Mouse (Mus musculus): ENCODE data around the gene Atp13a3. TPM values are rescaled to one million over a fixed set of nuclear protein-coding genes. Genes with fewer than 3 reads are reported as not detected.
"Not testable (repeated sequence)": the region's sequence is repeated elsewhere in the genome, so short reads cannot be mapped to it uniquely, and the experiment has no call there.

The Atp13a3 gene
- polyA plus RNA-seq, 1 experiment: 3.3 TPM

- peaks cover 4% of the 10 kb centered on the region; the same call in 1 of the 2 replicates for H3K9me3 ChIP-seq
- H3K4me3 ChIP-seq (replicated peaks): peak overlapping the region; percentile 92
- H3K4me1 ChIP-seq: peaks cover 34% of the 10 kb centered on the region
These were observed 15.7 kb downstream of the Atp13a3 start for GRCm38 (mm10) chr16:30389831-30390649.

DNA sequence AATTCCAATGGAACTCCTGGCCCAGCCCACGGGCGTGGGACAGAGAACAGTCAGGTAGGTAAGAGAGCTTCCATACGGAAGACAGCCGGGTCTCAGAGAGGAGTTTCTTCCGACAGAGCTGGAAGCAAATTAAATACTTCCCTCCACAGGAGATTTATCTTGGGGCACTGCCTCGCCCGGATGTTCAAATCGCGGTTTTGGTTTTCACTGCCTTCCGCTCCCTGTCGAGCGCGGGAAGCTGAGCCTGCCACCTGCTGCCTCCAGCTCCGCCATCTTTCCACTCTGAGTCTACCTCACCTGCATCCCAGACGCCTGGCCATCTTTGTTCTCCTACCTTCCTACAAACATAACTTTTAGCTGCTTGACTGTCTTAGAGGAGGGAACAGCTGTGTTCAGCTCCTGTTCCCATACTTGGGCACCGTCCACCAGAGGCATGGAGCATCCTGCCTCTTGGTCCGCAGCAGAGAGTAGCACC, 16.5 kb downstream of the Atp13a3 start:
- Histone ChIP-seq H3K36me3 (replicated peaks; ENCODE audit: low read length) (peaks cover 4% of the 10 kb centered on the region), H3K4me1 (peaks cover 32% of the 10 kb centered on the region)
- TF ChIP-seq FLI1 (IDR thresholded peaks at IDR 0.05; ENCODE audit: low read length): no peak

More at GRCm38 (mm10) chr16:30389831-30390649, 15.7 kb downstream of the Atp13a3 start:
- Histone ChIP-seq H3K36me3 (replicated peaks; ENCODE audit: low read length) (no peaks in the 10 kb centered on the region), H3K27me3 (replicated peaks) (peaks cover 38% of the 10 kb centered on the region)
- TF ChIP-seq FLI1 (IDR thresholded peaks at IDR 0.05; ENCODE audit: low read length) (no peak), GATA1 (IDR thresholded peaks at IDR 0.05; ENCODE audit: borderline replicate concordance, low read length) (no peak)

DNA sequence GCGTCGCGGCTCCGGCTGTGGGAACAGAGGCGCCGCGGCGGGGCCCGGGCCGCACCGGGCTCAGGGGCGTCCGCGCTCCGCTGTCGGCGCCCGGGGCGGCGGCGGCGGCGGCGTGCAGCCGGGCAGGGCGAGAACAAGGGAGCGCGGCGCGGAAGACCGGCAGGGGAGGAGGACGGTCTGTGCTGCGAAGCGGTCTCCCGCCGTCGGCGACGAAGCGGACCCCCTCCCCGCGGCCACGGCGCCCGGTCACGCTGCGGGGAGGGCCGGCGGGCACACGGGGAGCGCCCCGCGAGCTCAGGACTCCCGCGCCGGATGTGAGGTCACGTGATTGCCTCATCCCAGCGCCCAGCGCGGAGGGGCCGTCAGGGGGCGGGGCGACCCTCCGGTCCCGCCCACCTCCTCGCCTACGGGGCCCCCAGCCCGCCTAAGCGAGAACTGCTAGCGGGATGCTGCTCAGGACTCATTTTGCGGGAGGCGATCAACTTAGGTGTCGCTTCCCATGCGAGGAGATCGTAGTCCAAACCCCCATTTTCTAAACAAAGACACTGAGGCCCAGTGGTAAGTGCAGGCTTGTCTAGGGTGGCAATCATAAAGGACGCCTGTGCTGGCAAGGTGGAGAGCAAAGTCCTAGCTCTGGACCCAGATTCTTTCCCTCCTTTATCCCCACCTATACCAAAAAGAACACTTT, 17.1 kb downstream of the Atp13a3 start:
- peak overlapping the region; percentile 92 for H3K4me3 ChIP-seq (replicated peaks)
- peaks cover 9% of the 10 kb centered on the region for H3K36me3 ChIP-seq (replicated peaks; ENCODE audit: low read length)
- H3K27me3 ChIP-seq (replicated peaks): peaks cover 31% of the 10 kb centered on the region
- H3K9me3 ChIP-seq: peaks cover 4% of the 10 kb centered on the region; the same call in 1 of the 2 replicates
- peaks cover 32% of the 10 kb centered on the region for H3K4me1 ChIP-seq
- TF ChIP-seq GATA1 (IDR thresholded peaks at IDR 0.05; ENCODE audit: borderline replicate concordance, low read length) (no peak), FLI1 (IDR thresholded peaks at IDR 0.05; ENCODE audit: low read length) (no peak)

More for the DNA sequence above, 16.5 kb downstream of the Atp13a3 start:
- Histone ChIP-seq H3K4me3 (replicated peaks) (peak overlapping the region; percentile 92), H3K9me3 (peaks cover 4% of the 10 kb centered on the region; the same call in 1 of the 2 replicates), H3K27me3 (replicated peaks) (peaks cover 31% of the 10 kb centered on the region)

GRCm38 (mm10) chr16:30387871-30388460, 17.8 kb downstream of the Atp13a3 start:
- peak overlapping the region; percentile 92 for H3K4me3 ChIP-seq (replicated peaks)
- H3K9me3 ChIP-seq: peaks cover 4% of the 10 kb centered on the region; the same call in 1 of the 2 replicates
- peaks cover 32% of the 10 kb centered on the region for H3K4me1 ChIP-seq
- peaks cover 31% of the 10 kb centered on the region for H3K27me3 ChIP-seq (replicated peaks)
- peaks cover 15% of the 10 kb centered on the region for H3K36me3 ChIP-seq (replicated peaks; ENCODE audit: low read length)
- TF ChIP-seq FLI1 (IDR thresholded peaks at IDR 0.05; ENCODE audit: low read length): no peak
- no peak for TF ChIP-seq GATA1 (IDR thresholded peaks at IDR 0.05; ENCODE audit: borderline replicate concordance, low read length)

DNA sequence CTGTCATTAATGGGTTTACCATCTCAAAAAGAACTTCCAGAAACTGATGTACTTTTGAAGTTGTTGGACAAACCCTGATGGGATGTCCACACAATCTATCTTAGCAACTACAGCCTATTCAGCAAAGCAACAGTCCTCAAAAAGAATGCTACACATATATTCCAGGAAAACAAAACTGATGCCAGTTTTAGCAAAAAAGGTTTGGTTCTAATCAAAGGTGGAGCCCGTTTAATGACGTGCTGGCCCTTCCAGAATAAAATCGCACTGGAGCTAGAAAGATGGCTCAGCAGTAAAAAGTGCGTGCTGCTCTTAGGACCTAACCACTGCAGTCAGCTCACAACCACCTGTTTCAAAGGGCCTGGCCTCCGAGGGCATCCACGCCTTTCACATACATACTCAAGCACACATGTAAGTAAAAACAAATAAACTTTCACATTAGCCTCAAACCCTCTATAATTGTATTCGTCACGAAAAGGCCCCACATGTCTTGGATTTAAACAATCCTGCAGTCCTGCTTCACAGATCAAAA, 18.8 kb downstream of the Atp13a3 start:
- Histone ChIP-seq H3K36me3 (replicated peaks; ENCODE audit: low read length) (peaks cover 21% of the 10 kb centered on the region), H3K4me1 (peaks cover 32% of the 10 kb centered on the region), H3K4me3 (replicated peaks) (peak overlapping the region; percentile 73), H3K9me3 (no peaks in the 10 kb centered on the region), H3K27me3 (replicated peaks) (peaks cover 29% of the 10 kb centered on the region)
- no peak for TF ChIP-seq GATA1 (IDR thresholded peaks at IDR 0.05; ENCODE audit: borderline replicate concordance, low read length)
- TF ChIP-seq FLI1 (IDR thresholded peaks at IDR 0.05; ENCODE audit: low read length): no peak

DNA sequence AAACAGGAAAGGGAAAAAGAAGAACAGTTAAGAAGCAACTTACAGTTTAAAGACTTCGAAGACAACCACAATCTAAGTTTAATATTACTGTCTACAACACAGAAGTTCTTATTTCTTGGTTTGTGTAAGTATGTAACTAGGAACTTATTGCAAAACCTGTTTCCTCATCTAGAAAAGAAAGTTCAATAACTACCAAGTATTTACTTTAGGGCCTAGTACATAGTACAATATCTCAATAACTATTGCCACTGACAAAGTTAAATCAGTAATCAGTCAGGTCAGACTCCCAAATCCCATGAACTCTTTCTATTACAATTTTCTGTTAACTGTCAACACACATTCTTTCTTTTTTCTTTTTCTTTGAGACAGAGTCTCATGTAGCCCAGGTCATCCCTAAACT, 20.2 kb downstream of the Atp13a3 start:
- Histone ChIP-seq H3K36me3 (replicated peaks; ENCODE audit: low read length) (peaks cover 29% of the 10 kb centered on the region), H3K4me1 (peaks cover 30% of the 10 kb centered on the region), H3K27me3 (replicated peaks) (peaks cover 25% of the 10 kb centered on the region), H3K4me3 (replicated peaks) (no peak overlapping the region), H3K9me3 (no peaks in the 10 kb centered on the region)
- no peak for TF ChIP-seq GATA1 (IDR thresholded peaks at IDR 0.05; ENCODE audit: borderline replicate concordance, low read length)
- no peak for TF ChIP-seq FLI1 (IDR thresholded peaks at IDR 0.05; ENCODE audit: low read length)

- peaks cover 15% of the 10 kb centered on the region for H3K36me3 ChIP-seq (replicated peaks; ENCODE audit: low read length)
- H3K9me3 ChIP-seq: no peaks in the 10 kb centered on the region
- no peaks in the 10 kb centered on the region for H3K27me3 ChIP-seq (replicated peaks)
- no peak overlapping the region for H3K4me3 ChIP-seq (replicated peaks)
- H3K4me1 ChIP-seq: peaks cover 3% of the 10 kb centered on the region; the same call in 1 of the 2 replicates
- TF ChIP-seq FLI1 (IDR thresholded peaks at IDR 0.05; ENCODE audit: low read length): no peak
- no peak for TF ChIP-seq GATA1 (IDR thresholded peaks at IDR 0.05; ENCODE audit: borderline replicate concordance, low read length)
These were observed 29.5 kb downstream of the Atp13a3 start for GRCm38 (mm10) chr16:30376237-30376636.

GRCm38 (mm10) chr16:30374927-30375326, 30.8 kb downstream of the Atp13a3 start:
- H3K4me1 ChIP-seq: peaks cover 3% of the 10 kb centered on the region; the same call in 1 of the 2 replicates

DNA sequence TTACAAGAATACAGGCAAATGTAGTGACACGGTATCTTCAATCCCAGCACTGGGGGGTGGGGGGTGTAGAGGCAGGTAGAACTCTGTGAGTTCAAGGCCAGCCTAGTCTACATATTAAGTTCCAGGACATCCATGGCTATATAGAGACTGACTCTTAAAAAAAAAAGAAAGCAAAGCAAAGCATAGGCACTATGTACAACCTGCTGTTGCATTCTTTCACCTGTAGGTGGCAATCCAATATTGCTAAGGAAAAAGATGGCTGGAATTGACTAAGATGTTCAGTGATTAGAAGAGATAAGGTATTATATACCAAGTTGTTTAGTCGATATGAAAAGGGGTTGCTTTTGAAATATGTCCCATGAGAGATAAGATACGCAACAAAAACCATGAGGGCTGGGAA, 31.5 kb downstream of the Atp13a3 start:
- Histone ChIP-seq H3K27me3 (replicated peaks) (no peaks in the 10 kb centered on the region), H3K36me3 (replicated peaks; ENCODE audit: low read length) (peaks cover 6% of the 10 kb centered on the region), H3K4me1 (peaks cover 3% of the 10 kb centered on the region; the same call in 1 of the 2 replicates), H3K4me3 (replicated peaks) (no peak overlapping the region), H3K9me3 (no peaks in the 10 kb centered on the region)
- TF ChIP-seq GATA1 (IDR thresholded peaks at IDR 0.05; ENCODE audit: borderline replicate concordance, low read length): no peak
- TF ChIP-seq FLI1 (IDR thresholded peaks at IDR 0.05; ENCODE audit: low read length): no peak

More at GRCm38 (mm10) chr16:30374927-30375326, 30.8 kb downstream of the Atp13a3 start:
- Histone ChIP-seq H3K27me3 (replicated peaks) (no peaks in the 10 kb centered on the region), H3K9me3 (no peaks in the 10 kb centered on the region), H3K4me3 (replicated peaks) (no peak overlapping the region), H3K36me3 (replicated peaks; ENCODE audit: low read length) (peaks cover 6% of the 10 kb centered on the region)
- TF ChIP-seq FLI1 (IDR thresholded peaks at IDR 0.05; ENCODE audit: low read length) (no peak), GATA1 (IDR thresholded peaks at IDR 0.05; ENCODE audit: borderline replicate concordance, low read length) (no peak)

- H3K36me3 ChIP-seq (replicated peaks; ENCODE audit: low read length); H3K9me3 ChIP-seq; H3K27me3 ChIP-seq (replicated peaks); H3K4me3 ChIP-seq (replicated peaks); H3K4me1 ChIP-seq: not testable (repeated sequence)
These were observed 32.5 kb downstream of the Atp13a3 start for GRCm38 (mm10) chr16:30373286-30373685.
